Mouse (Mus musculus) MEL (cell line): ENCODE measurements around the gene Mrtfa. TPM values are rescaled to one million over a fixed set of nuclear protein-coding genes. Genes with fewer than 3 reads are reported as not detected.

Source experiments
- DNase-seq: peaks from one replicate; pipeline ENCODE4 v3.0.0; 2011; ENCODE audit warnings: low read depth, low spot score
- H3K27ac ChIP-seq: 2 replicates; pipeline ENCODE4 v1.5.1; 2012; ENCODE audit warnings: low read depth, mild to moderate bottlenecking, control low read depth, low read length, moderate library complexity; ENCODE audit not compliant: control insufficient read depth
- H3K27me3 ChIP-seq, 2 experiments: fragments of 150-350 bp in 1 of 2; sonication (generic) in 1 of 2; 2 replicates each; pipeline ENCODE4 v1.6.1; 2012; ENCODE audit warnings: low read length in 2 of 2, mild to moderate bottlenecking in 2 of 2, improper control_type of control experiment in 1 of 2, moderate library complexity in 1 of 2; ENCODE audit not compliant: insufficient read depth in 2 of 2, control insufficient read depth in 1 of 2
- H3K36me3 ChIP-seq, 2 experiments: 2 replicates each; pipeline ENCODE4 v1.6.1; 2012 to 2014; ENCODE audit warnings: low read length in 2 of 2, improper control_type of control experiment in 1 of 2, inconsistent platforms in 1 of 2, mild to moderate bottlenecking in 1 of 2; ENCODE audit not compliant: insufficient read depth in 2 of 2, control insufficient read depth in 1 of 2
- H3K4me1 ChIP-seq, 2 experiments: fragments of 150-350 bp in 1 of 2; sonication (generic) in 1 of 2; 2 replicates each; pipeline ENCODE4 v1.6.1; 2012; ENCODE audit warnings: low read length in 2 of 2, improper control_type of control experiment in 1 of 2, mild to moderate bottlenecking in 1 of 2; ENCODE audit not compliant: insufficient read depth in 2 of 2, control insufficient read depth in 1 of 2
- H3K4me3 ChIP-seq, 2 experiments: fragments of 150-350 bp in 1 of 2; sonication (generic) in 1 of 2; 2 replicates each; pipeline ENCODE4 v1.5.1; 2012; ENCODE audit warnings: low read depth in 2 of 2, low read length in 2 of 2, mild to moderate bottlenecking in 2 of 2, moderate library complexity in 2 of 2, control low read depth in 1 of 2, improper control_type of control experiment in 1 of 2; ENCODE audit not compliant: control insufficient read depth in 1 of 2, insufficient read depth in 1 of 2
- H3K79me2 ChIP-seq: 2 replicates; pipeline ENCODE4 v1.6.1; 2012; ENCODE audit warnings: mild to moderate bottlenecking, low read length, moderate library complexity; ENCODE audit not compliant: control insufficient read depth, poor library complexity, insufficient read depth
- H3K9ac ChIP-seq: 2 replicates; pipeline ENCODE4 v1.6.1; 2012; ENCODE audit warnings: low read depth, mild to moderate bottlenecking, control low read depth, low read length, moderate library complexity; ENCODE audit not compliant: control insufficient read depth, poor library complexity, severe bottlenecking
- H3K9me3 ChIP-seq: fragments of 150-350 bp; sonication (generic); replicated peaks from 2 replicates; pipeline ENCODE4 v1.6.1; 2012; ENCODE audit warnings: mild to moderate bottlenecking, low read length, improper control_type of control experiment, moderate library complexity; ENCODE audit not compliant: insufficient read depth
- BHLHE40 ChIP-seq: IDR thresholded peaks from 2 replicates; pipeline ENCODE4 v1.6.1; 2012; ENCODE audit warnings: low read depth, mild to moderate bottlenecking, inconsistent platforms, low read length, improper control_type of control experiment, borderline replicate concordance
- CHD1 ChIP-seq: IDR thresholded peaks from 2 replicates; pipeline ENCODE4 v1.6.1; 2012; ENCODE audit warnings: low read depth, mild to moderate bottlenecking, inconsistent platforms, low read length, improper control_type of control experiment
- CHD2 ChIP-seq: IDR thresholded peaks from 2 replicates; pipeline ENCODE4 v1.6.1; 2011; ENCODE audit warnings: low read length, improper control_type of control experiment
- CTCF ChIP-seq, 3 experiments: IDR thresholded peaks in 2 of 3; conservative IDR thresholded peaks in 1 of 3; 2 replicates each; pipeline ENCODE4 v1.5.1; 2011 to 2012; ENCODE audit warnings: low read length in 3 of 3, low read depth in 2 of 3, mild to moderate bottlenecking in 2 of 3, improper control_type of control experiment in 1 of 3, inconsistent platforms in 1 of 3, mixed read lengths in 1 of 3, moderate library complexity in 1 of 3; ENCODE audit not compliant: control insufficient read depth in 1 of 3, insufficient read depth in 1 of 3, poor library complexity in 1 of 3, severe bottlenecking in 1 of 3
- E2F4 ChIP-seq: IDR thresholded peaks from 2 replicates; pipeline ENCODE4 v1.6.1; 2011; ENCODE audit warnings: low read depth, low read length, improper control_type of control experiment, borderline replicate concordance
- ELF1 ChIP-seq: IDR thresholded peaks from 2 replicates; pipeline ENCODE4 v1.6.1; 2014; ENCODE audit warnings: low read depth, mild to moderate bottlenecking, inconsistent platforms, low read length, improper control_type of control experiment, moderate library complexity
- ETS1 ChIP-seq: IDR thresholded peaks from 2 replicates; pipeline ENCODE4 v1.6.1; 2012; ENCODE audit warnings: low read depth, mild to moderate bottlenecking, inconsistent platforms, low read length, improper control_type of control experiment, moderate library complexity
- GABPA ChIP-seq: IDR thresholded peaks from 2 replicates; pipeline ENCODE4 v1.6.1; 2012; ENCODE audit warnings: low read depth, mild to moderate bottlenecking, inconsistent platforms, low read length, improper control_type of control experiment, moderate library complexity
- HCFC1 ChIP-seq: IDR thresholded peaks from 2 replicates; pipeline ENCODE4 v1.6.1; 2012; ENCODE audit warnings: low read depth, mild to moderate bottlenecking, inconsistent platforms, low read length, improper control_type of control experiment, moderate library complexity
- KAT2A ChIP-seq: conservative IDR thresholded peaks from 2 replicates; pipeline ENCODE4 v1.6.1; 2012; ENCODE audit warnings: low read depth, low read length, improper control_type of control experiment, inconsistent platforms
- MAFK ChIP-seq: IDR thresholded peaks from 2 replicates; pipeline ENCODE4 v1.6.1; 2011; ENCODE audit warnings: low read depth, mild to moderate bottlenecking, low read length, improper control_type of control experiment, borderline replicate concordance
- MAX ChIP-seq: IDR thresholded peaks from 2 replicates; pipeline ENCODE4 v1.6.1; 2011; ENCODE audit warnings: low read length, improper control_type of control experiment
- MAZ ChIP-seq: IDR thresholded peaks from 2 replicates; pipeline ENCODE4 v1.6.1; 2012; ENCODE audit warnings: low read depth, mild to moderate bottlenecking, inconsistent platforms, low read length, improper control_type of control experiment
- MEF2A ChIP-seq: IDR thresholded peaks from 2 replicates; pipeline ENCODE4 v1.6.1; 2014; ENCODE audit warnings: low read depth, mild to moderate bottlenecking, inconsistent platforms, low read length, improper control_type of control experiment; ENCODE audit not compliant: poor library complexity, insufficient replicate concordance, severe bottlenecking; ENCODE audit errors: extremely low read depth
- MXI1 ChIP-seq: IDR thresholded peaks from 2 replicates; pipeline ENCODE4 v1.6.1; 2011; ENCODE audit warnings: mild to moderate bottlenecking, low read depth, low read length, improper control_type of control experiment
- MYB ChIP-seq: IDR thresholded peaks from 2 replicates; pipeline ENCODE4 v1.6.1; 2011; ENCODE audit warnings: mild to moderate bottlenecking, low read depth, low read length, improper control_type of control experiment
- NRF1 ChIP-seq: IDR thresholded peaks from 2 replicates; pipeline ENCODE4 v1.6.1; 2014; ENCODE audit warnings: low read depth, mild to moderate bottlenecking, inconsistent platforms, low read length, improper control_type of control experiment, moderate library complexity; ENCODE audit not compliant: poor library complexity, insufficient read depth, severe bottlenecking
- POLR2AphosphoS2 ChIP-seq: IDR thresholded peaks from 2 replicates; pipeline ENCODE4 v1.6.1; 2011; ENCODE audit warnings: low read length, improper control_type of control experiment
- POLR2AphosphoS5 ChIP-seq: IDR thresholded peaks from 2 replicates; pipeline ENCODE4 v1.6.1; 2012; ENCODE audit warnings: low read depth, borderline replicate concordance, mild to moderate bottlenecking, inconsistent platforms, low read length, moderate library complexity, mixed read lengths
- RAD21 ChIP-seq: IDR thresholded peaks from 2 replicates; pipeline ENCODE4 v1.6.1; 2011; ENCODE audit warnings: mild to moderate bottlenecking, low read depth, low read length, improper control_type of control experiment
- RCOR1 ChIP-seq: IDR thresholded peaks from 2 replicates; pipeline ENCODE4 v1.6.1; 2012; ENCODE audit warnings: low read depth, mild to moderate bottlenecking, inconsistent platforms, low read length, improper control_type of control experiment
- SIN3A ChIP-seq: IDR thresholded peaks from 2 replicates; pipeline ENCODE4 v1.6.1; 2012; ENCODE audit warnings: low read length, improper control_type of control experiment, inconsistent platforms
- SMC3 ChIP-seq: IDR thresholded peaks from 2 replicates; pipeline ENCODE4 v1.6.1; 2011; ENCODE audit warnings: low read depth, low read length, improper control_type of control experiment
- TAL1 ChIP-seq: IDR thresholded peaks from 2 replicates; pipeline ENCODE4 v1.6.1; 2012; ENCODE audit warnings: mild to moderate bottlenecking, inconsistent platforms, low read length, moderate library complexity, mixed read lengths
- TCF12 ChIP-seq: IDR thresholded peaks from 2 replicates; pipeline ENCODE4 v1.6.1; 2014; ENCODE audit warnings: low read depth, mild to moderate bottlenecking, inconsistent platforms, low read length, improper control_type of control experiment, moderate library complexity
- UBTF ChIP-seq: IDR thresholded peaks from 2 replicates; pipeline ENCODE4 v1.6.1; 2012; ENCODE audit warnings: low read depth, mild to moderate bottlenecking, inconsistent platforms, low read length, improper control_type of control experiment, moderate library complexity, borderline replicate concordance; ENCODE audit not compliant: insufficient read depth
- USF2 ChIP-seq, 2 experiments: IDR thresholded peaks; 2 replicates each; pipeline ENCODE4 v1.6.1; 2011 to 2012; ENCODE audit warnings: improper control_type of control experiment in 2 of 2, low read length in 2 of 2, borderline replicate concordance in 1 of 2, inconsistent platforms in 1 of 2, low read depth in 1 of 2, mild to moderate bottlenecking in 1 of 2; ENCODE audit not compliant: insufficient read depth in 1 of 2
- ZMIZ1 ChIP-seq: IDR thresholded peaks from 2 replicates; pipeline ENCODE4 v1.6.1; 2012; ENCODE audit warnings: low read depth, mild to moderate bottlenecking, inconsistent platforms, low read length, improper control_type of control experiment, moderate library complexity
- polyA plus RNA-seq, 2 experiments: library from polyadenylated mRNA; stranded (reverse) in 1 of 2; unstranded in 1 of 2; fragments of >175 nt in 1 of 2; fragments of >200 nt in 1 of 2; gene quantifications; 2 replicates each; pipeline versions ENCODE4 v1.2.1 to v1.2.4; 2012; ENCODE audit warnings: low replicate concordance in 2 of 2, low read depth in 1 of 2; ENCODE audit not compliant: insufficient read length in 2 of 2, insufficient read depth in 1 of 2, missing spikeins in 1 of 2
- total RNA-seq: library from RNA; depleted of rRNA; stranded (reverse); fragments of 300-350 nt; gene quantifications from 2 replicates; pipeline ENCODE4 v1.2.3, GENCODE M21; 2012

Mrtfa gene
- total and polyA plus RNA-seq, 3 experiments: 2.6 to 11.9 TPM; not detected in 1

DNA sequence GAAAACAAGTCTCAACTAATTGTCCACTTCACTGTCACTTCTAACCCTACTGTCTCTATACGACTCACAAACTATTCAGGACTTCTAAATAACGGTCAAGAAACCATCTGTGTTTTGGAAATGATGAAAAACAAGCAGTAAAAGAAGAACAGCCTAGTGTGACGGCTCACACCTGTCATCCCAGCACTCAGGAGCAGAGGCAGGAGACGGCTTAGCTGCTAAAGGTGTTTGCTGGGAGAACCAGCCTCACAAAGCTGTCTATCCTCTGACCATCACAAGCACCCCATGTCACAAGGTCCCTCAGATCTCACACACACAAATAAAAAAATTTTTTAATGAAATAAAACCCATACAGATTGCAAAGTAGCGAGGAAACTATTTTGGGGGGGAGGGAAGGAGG, 67.4 kb downstream of the Mrtfa start:
- H3K9me3 ChIP-seq: no peaks in the 10 kb centered on the region
- TF ChIP-seq CTCF (IDR thresholded peaks at IDR 0.05 in 2 of 3, conservative IDR thresholded peaks at IDR 0.05 in 1 of 3; ENCODE audit: control insufficient read depth in 1 of 3, insufficient read depth in 1 of 3, low read depth in 2 of 3, low read length in 3 of 3, poor library complexity in 1 of 3, severe bottlenecking in 1 of 3) (no peak), UBTF (no peak), MEF2A (no peak), CHD1 (no peak), POLR2AphosphoS5 (no peak), RCOR1 (no peak), GABPA (no peak), MAZ (no peak), ZMIZ1 (no peak), HCFC1 (no peak), TCF12 (no peak), MXI1 (no peak), KAT2A (no peak), RAD21 (no peak), MAX (no peak), ETS1 (no peak), BHLHE40 (no peak), USF2 (IDR thresholded peaks at IDR 0.05; ENCODE audit: borderline replicate concordance in 1 of 2, insufficient read depth in 1 of 2, low read depth in 1 of 2, low read length in 2 of 2) (no peak), SMC3 (no peak), ELF1 (no peak)
- no peaks in the 10 kb centered on the region for H3K79me2 ChIP-seq
- DNase-seq: no peak
- no peak overlapping the region for H3K27ac ChIP-seq
- H3K27me3 ChIP-seq: no peaks in the 10 kb centered on the region
- H3K36me3 ChIP-seq: no peaks in the 10 kb centered on the region
- H3K4me3 ChIP-seq: no peak overlapping the region
- no peaks in the 10 kb centered on the region for H3K4me1 ChIP-seq
- H3K9ac ChIP-seq: no peak overlapping the region

- Histone ChIP-seq H3K9ac (no peak overlapping the region), H3K4me1 (no peaks in the 10 kb centered on the region), H3K27me3 (no peaks in the 10 kb centered on the region), H3K79me2 (no peaks in the 10 kb centered on the region), H3K36me3 (no peaks in the 10 kb centered on the region), H3K9me3 (no peaks in the 10 kb centered on the region), H3K4me3 (no peak overlapping the region), H3K27ac (no peak overlapping the region)
- DNase-seq: no peak
- no peak for TF ChIP-seq ZMIZ1
- no peak for TF ChIP-seq RAD21
- no peak for TF ChIP-seq POLR2AphosphoS2
- no peak for TF ChIP-seq SIN3A
- no peak for TF ChIP-seq UBTF
- TF ChIP-seq MXI1: no peak
- TF ChIP-seq TAL1: no peak
- TF ChIP-seq SMC3: no peak
- no peak for TF ChIP-seq CHD2
- no peak for TF ChIP-seq TCF12
- TF ChIP-seq MAX: no peak
- no peak for TF ChIP-seq E2F4
- TF ChIP-seq USF2 (IDR thresholded peaks at IDR 0.05; ENCODE audit: borderline replicate concordance in 1 of 2, insufficient read depth in 1 of 2, low read depth in 1 of 2, low read length in 2 of 2): no peak
- no peak for TF ChIP-seq MYB
- no peak for TF ChIP-seq MAFK
- no peak for TF ChIP-seq KAT2A
- TF ChIP-seq NRF1: no peak
- no peak for TF ChIP-seq ELF1
These were observed 68.0 kb downstream of the Mrtfa start for GRCm38 (mm10) chr15:81122535-81122934.
